Mouse (Mus musculus): ENCODE measurements around the gene Nup107. TPM values are rescaled to one million over a fixed set of nuclear protein-coding genes. Genes with fewer than 3 reads are reported as not detected.
A peak's percentile ranks its signal among the peaks of the same experiment; 100 is the strongest.

Nup107 gene
- polyA plus RNA-seq, 1 experiment: 12.8 TPM

- H3K27ac ChIP-seq (ENCODE audit: insufficient read depth, low read length): no peak overlapping the region
- no peak overlapping the region for H3K4me3 ChIP-seq (ENCODE audit: insufficient read depth, low read length)
Observed at GRCm38 (mm10) chr10:117805919-117806318, 13.4 kb upstream of the Nup107 start.

GRCm38 (mm10) chr10:117803870-117804850 is 11.7 kb upstream of the Nup107 start:
- Histone ChIP-seq H3K4me3 (ENCODE audit: insufficient read depth, low read length) (no peak overlapping the region), H3K4me1 (ENCODE audit: control insufficient read depth, insufficient read depth, low read length) (no peaks in the 10 kb centered on the region), H3K27ac (ENCODE audit: insufficient read depth, low read length) (no peak overlapping the region)
- TF ChIP-seq POLR2A (IDR thresholded peaks at IDR 0.05; ENCODE audit: extremely low read depth, insufficient read depth, low read length): no peak
- no peak for TF ChIP-seq CTCF (IDR thresholded peaks at IDR 0.05; ENCODE audit: extremely low read depth, insufficient read depth, low read length)

More at GRCm38 (mm10) chr10:117805919-117806318, 13.4 kb upstream of the Nup107 start:
- TF ChIP-seq CTCF (IDR thresholded peaks at IDR 0.05; ENCODE audit: extremely low read depth, insufficient read depth, low read length) (no peak), POLR2A (IDR thresholded peaks at IDR 0.05; ENCODE audit: extremely low read depth, insufficient read depth, low read length) (no peak)
- H3K4me1 ChIP-seq (ENCODE audit: control insufficient read depth, insufficient read depth, low read length): no peaks in the 10 kb centered on the region

GRCm38 (mm10) chr10:117801886-117802285 is 9.4 kb upstream of the Nup107 start:
- Histone ChIP-seq H3K27ac (ENCODE audit: insufficient read depth, low read length) (no peak overlapping the region), H3K4me1 (ENCODE audit: control insufficient read depth, insufficient read depth, low read length) (no peaks in the 10 kb centered on the region), H3K4me3 (ENCODE audit: insufficient read depth, low read length) (no peak overlapping the region)
- TF ChIP-seq POLR2A (IDR thresholded peaks at IDR 0.05; ENCODE audit: extremely low read depth, insufficient read depth, low read length): no peak
- TF ChIP-seq CTCF (IDR thresholded peaks at IDR 0.05; ENCODE audit: extremely low read depth, insufficient read depth, low read length): no peak

- Histone ChIP-seq H3K27ac (ENCODE audit: insufficient read depth, low read length) (no peak overlapping the region), H3K4me1 (ENCODE audit: control insufficient read depth, insufficient read depth, low read length) (no peaks in the 10 kb centered on the region), H3K4me3 (ENCODE audit: insufficient read depth, low read length) (no peak overlapping the region)
- TF ChIP-seq CTCF (IDR thresholded peaks at IDR 0.05; ENCODE audit: extremely low read depth, insufficient read depth, low read length): no peak
- TF ChIP-seq POLR2A (IDR thresholded peaks at IDR 0.05; ENCODE audit: extremely low read depth, insufficient read depth, low read length): no peak
Observed at GRCm38 (mm10) chr10:117799806-117800205, 7.3 kb upstream of the Nup107 start.

DNA sequence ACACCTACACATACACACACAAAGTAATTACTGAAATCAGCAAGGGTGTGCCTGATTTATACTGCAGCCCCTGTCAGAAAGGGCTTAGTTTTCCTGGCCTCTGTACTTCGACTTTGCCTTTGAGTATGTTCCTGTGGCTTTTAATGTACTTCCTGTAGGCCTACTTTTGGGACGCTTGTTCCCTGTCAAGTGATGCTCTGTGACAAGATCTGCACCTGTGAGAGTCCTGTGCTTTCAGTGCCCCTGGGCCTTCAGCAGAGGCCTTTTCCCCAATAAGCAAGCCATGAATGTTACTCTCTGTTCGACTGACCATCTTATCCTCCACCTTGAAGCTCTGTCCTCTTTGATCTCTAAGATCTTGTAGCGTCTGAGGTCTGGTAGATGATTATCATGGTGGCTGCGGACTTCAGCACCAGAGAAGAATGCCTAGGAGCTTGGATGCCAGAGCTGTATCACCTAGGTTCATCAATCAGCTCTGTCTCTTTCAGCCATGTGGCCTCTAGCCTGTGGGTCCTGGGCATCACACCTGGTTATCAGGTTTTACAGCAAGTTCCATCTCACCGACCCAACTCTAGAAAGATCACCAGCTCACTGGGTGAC is 6.0 kb upstream of the Nup107 start:
- Histone ChIP-seq H3K4me3 (ENCODE audit: insufficient read depth, low read length) (no peak overlapping the region), H3K4me1 (ENCODE audit: control insufficient read depth, insufficient read depth, low read length) (no peaks in the 10 kb centered on the region), H3K27ac (ENCODE audit: insufficient read depth, low read length) (no peak overlapping the region)
- TF ChIP-seq CTCF (IDR thresholded peaks at IDR 0.05; ENCODE audit: extremely low read depth, insufficient read depth, low read length) (no peak), POLR2A (IDR thresholded peaks at IDR 0.05; ENCODE audit: extremely low read depth, insufficient read depth, low read length) (no peak)

- H3K4me1 ChIP-seq (ENCODE audit: control insufficient read depth, insufficient read depth, low read length): no peaks in the 10 kb centered on the region
- H3K4me3 ChIP-seq (ENCODE audit: insufficient read depth, low read length): no peak overlapping the region
- no peak overlapping the region for H3K27ac ChIP-seq (ENCODE audit: insufficient read depth, low read length)
- TF ChIP-seq CTCF (IDR thresholded peaks at IDR 0.05; ENCODE audit: extremely low read depth, insufficient read depth, low read length) (no peak), POLR2A (IDR thresholded peaks at IDR 0.05; ENCODE audit: extremely low read depth, insufficient read depth, low read length) (no peak)
Observed at GRCm38 (mm10) chr10:117797684-117798083, 5.2 kb upstream of the Nup107 start.

DNA sequence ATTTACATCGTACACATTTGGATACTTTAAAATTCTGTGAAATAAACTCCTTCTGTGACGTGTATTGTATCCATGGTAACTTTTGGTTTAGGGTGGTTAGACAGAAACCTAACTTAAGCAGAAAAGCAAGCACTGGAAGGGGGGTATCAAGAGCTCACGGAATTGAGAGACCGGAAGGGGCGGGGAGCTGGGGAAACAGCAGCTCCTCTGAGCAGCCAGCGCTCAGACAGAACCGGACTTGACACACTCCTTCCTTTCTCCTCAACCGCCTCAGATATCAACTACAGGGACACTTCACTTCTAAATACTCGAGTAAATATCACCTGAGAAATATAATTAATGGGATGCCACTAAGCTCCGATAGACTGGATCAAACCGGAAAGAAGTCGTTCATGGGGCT is 4.6 kb upstream of the Nup107 start:
- H3K4me3 ChIP-seq (ENCODE audit: insufficient read depth, low read length): no peak overlapping the region
- no peak overlapping the region for H3K27ac ChIP-seq (ENCODE audit: insufficient read depth, low read length)
- TF ChIP-seq POLR2A (IDR thresholded peaks at IDR 0.05; ENCODE audit: extremely low read depth, insufficient read depth, low read length): no peak
- TF ChIP-seq CTCF (IDR thresholded peaks at IDR 0.05; ENCODE audit: extremely low read depth, insufficient read depth, low read length): no peak

GRCm38 (mm10) chr10:117796181-117796580 is 3.7 kb upstream of the Nup107 start:
- Histone ChIP-seq H3K4me3 (ENCODE audit: insufficient read depth, low read length) (no peak overlapping the region), H3K4me1 (ENCODE audit: control insufficient read depth, insufficient read depth, low read length) (no peaks in the 10 kb centered on the region; the same call in 1 of the 2 replicates), H3K27ac (ENCODE audit: insufficient read depth, low read length) (no peak overlapping the region)
- TF ChIP-seq CTCF (IDR thresholded peaks at IDR 0.05; ENCODE audit: extremely low read depth, insufficient read depth, low read length): peak; percentile 24; the same call in 1 of the 2 replicates
- TF ChIP-seq POLR2A (IDR thresholded peaks at IDR 0.05; ENCODE audit: extremely low read depth, insufficient read depth, low read length): no peak

More for the DNA sequence above, 4.6 kb upstream of the Nup107 start:
- H3K4me1 ChIP-seq (ENCODE audit: control insufficient read depth, insufficient read depth, low read length): no peaks in the 10 kb centered on the region

DNA sequence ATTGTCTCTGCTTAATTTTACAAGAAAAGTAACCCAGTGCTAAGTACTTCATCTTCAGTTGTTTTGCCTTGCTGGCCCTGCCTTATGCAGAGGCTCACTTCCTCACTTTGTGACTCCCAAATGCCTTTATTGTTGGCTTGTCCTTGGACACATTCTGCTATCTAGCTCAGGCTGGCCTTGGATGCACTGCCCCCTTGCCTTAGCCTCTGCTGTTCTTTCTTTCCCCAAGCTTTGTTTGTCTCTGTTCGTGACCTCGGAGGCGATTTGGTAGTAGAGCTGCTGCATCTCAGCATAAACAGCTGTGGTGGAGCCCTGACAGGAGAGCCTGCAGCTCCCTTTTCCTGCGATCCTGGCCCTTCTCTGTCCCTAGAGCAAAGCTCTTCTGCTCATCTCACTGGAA is 2.7 kb upstream of the Nup107 start:
- H3K4me1 ChIP-seq (ENCODE audit: control insufficient read depth, insufficient read depth, low read length): no peaks in the 10 kb centered on the region; the same call in 1 of the 2 replicates
- TF ChIP-seq POLR2A (IDR thresholded peaks at IDR 0.05; ENCODE audit: extremely low read depth, insufficient read depth, low read length) (no peak), CTCF (IDR thresholded peaks at IDR 0.05; ENCODE audit: extremely low read depth, insufficient read depth, low read length) (no peak)
- no peak overlapping the region for H3K4me3 ChIP-seq (ENCODE audit: insufficient read depth, low read length)
- no peak overlapping the region for H3K27ac ChIP-seq (ENCODE audit: insufficient read depth, low read length)

All from cortical plate, adult 2 months (tissue).